Mouse (Mus musculus): ENCODE results near the gene Ppara.
A peak's percentile ranks its signal among the peaks of the same experiment; 100 is the strongest.

The Ppara gene

DNA sequence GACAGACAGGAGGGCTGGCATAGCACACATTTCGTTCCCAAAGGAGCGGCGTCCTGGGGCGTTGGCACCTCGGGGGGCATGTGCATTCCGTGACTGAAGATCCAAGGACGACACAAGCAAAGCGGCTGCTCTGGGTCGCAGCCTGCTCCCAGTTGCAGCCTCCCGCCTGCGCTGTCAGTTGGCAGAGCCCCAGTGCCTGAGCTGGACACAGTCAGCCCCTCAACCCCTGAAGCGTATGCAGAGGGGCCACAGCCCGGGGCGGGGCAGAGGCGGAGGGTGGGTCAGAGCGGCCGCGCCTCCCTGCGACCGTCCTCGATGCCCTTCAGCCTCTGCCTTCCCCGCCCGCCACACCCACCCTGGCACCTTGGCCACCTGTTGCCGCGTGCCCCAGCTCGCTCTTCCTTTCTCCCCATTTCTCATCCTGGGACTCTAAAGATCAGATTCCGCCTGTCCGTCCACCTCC lies at the start of gene Ppara:
Gene Ppara (plus strand): TSS at position 413 of the 463 bp plus-strand sequence.
- DNase-seq = peak; percentile 52 to 62

- peak; percentile 73 to 84 for DNase-seq
These were observed 48.0 kb upstream of the Ppara start for GRCm38 (mm10) chr15:85686641-85687395.

DNA sequence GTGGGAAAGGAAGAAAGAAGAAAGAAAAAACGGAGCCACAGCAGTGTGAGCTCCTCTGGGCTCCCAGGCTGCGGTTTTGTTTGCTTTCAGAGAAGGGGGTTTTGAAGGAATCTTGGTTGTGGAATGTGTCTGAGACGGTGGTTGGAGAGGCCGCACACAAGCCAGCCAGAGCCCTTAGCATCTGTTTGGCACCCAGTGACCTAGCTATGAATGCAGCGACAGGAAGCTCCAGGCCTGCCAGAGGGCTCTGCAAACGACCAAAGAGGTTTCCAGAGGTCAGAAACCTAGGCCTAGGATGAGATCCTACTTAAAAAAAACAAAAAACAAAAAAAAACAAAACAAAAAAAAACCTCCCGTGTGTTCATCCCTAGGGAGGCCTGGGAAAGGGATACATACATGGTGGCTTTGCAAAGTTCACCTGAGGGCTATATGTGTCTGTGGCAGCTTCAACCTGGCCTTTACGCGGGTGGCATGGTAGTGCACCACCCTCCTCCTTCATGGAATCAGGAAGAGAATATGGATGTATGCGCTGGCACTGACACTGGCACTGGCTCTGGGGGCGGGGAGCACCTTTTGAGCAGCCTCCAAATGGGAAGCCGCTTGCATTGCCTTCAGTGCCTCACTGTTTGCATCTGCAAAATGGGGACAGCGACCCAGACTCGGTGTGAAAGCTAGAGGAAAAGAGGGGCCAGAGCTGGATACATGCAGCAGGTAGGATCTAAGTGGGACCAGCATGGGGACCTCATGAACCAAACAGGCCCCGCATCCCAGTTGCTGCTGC lies 47.0 kb upstream of the Ppara start:
- DNase-seq = no peak

DNA sequence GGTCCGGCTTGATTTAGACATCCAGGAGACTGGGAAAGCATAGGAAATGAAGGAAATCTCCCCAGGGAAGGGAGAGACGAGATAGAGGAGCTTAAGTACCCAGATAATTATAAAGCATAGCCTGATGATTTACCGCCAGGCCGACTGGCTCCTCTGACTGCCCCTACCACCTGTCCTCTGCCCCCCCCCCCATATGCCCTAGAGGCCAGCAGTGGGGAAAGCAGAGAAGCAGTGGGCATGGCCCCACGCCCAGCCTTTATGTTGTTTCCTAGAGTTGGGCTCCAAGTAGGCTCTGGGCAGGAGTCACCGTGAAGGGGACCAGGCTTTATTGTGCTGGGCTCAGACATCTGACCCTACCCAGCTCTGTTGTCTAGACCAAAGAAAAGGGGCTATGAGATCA lies 46.0 kb upstream of the Ppara start:
- no peak for DNase-seq

GRCm38 (mm10) chr15:85689523-85689922 lies 45.3 kb upstream of the Ppara start:
- DNase-seq = no peak

- no peak for DNase-seq
These were observed 44.7 kb upstream of the Ppara start for GRCm38 (mm10) chr15:85690058-85690457.

DNA sequence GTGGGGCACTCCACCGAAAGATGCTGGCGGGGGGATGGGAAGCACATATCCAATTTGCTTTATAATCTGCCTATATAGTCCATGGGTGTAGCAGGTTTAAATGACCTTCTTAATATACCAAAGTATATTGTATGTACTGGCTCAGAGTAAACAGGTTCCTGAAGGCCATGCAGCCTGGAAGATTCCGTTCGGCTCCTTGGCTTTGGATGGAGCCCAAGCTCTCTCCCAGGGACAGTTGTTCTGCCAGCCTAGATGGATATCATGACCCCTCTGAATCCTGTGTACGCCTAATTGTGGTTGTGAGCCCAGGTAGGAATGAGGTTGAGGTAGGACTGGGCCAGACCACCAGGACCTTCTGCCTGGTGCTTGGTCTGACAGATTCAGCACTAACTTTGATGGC lies 43.9 kb upstream of the Ppara start:
- DNase-seq = no peak

DNA sequence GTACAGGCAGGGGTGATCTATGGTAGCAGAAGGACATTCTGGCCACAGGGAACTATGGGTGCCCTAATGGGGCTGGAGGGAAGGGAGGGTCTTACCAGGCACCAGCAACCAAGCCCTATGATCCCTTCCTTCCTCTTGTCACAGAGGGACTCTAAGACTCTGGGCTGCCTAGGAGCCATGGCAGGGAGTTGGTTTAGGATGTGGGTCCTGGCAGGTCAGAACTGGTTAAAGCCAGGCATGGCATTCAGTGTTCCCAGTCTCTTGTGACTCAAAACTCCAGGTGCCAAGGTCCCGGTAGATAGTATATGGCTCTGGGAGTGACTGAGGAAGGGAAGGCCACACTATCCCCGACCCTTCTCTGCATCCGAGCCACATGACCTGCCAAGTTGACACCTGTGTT lies 41.7 kb upstream of the Ppara start:
- no peak for DNase-seq

DNA sequence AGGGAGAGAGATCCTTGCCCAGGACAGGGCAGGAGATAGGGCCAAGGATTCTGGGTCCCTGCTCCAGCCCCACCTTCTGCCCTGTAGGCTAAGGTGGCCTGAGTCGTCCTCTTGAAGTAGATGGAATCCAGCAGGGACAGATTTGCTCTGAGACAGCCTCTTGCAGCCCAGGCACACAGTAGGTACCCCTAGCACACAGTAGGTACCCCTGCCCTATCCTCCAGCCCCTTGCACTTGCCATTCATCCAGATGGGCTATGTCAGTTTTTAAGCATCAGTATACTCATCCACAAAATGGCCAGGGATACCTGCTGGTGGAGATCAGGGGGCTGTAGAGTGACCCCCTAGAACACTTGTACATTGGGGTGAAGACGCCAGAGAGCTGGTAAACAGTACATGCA lies 41.0 kb upstream of the Ppara start:
- DNase-seq = no peak

- no peak for DNase-seq
These were observed 40.4 kb upstream of the Ppara start for GRCm38 (mm10) chr15:85694379-85694778.

DNA sequence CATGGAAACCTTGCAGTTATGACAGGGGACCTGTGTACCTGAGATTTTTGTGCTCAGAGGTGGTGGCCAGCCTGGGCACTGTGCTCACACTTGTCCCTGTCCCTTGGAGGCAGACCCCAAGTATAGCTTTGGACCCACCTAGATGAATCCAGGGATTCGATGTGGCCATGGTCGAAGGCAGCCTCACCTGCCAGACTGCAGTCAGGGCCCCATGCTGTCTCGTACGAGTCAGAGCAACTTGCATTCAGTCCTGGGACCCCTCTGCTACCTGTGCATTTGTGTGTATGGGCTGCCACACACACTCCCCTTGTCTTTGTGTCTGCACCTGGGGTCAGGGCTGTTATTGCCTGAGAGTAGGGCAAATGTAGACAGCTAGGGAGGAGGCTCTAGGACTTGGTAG lies 39.5 kb upstream of the Ppara start:
- DNase-seq = no peak

DNA sequence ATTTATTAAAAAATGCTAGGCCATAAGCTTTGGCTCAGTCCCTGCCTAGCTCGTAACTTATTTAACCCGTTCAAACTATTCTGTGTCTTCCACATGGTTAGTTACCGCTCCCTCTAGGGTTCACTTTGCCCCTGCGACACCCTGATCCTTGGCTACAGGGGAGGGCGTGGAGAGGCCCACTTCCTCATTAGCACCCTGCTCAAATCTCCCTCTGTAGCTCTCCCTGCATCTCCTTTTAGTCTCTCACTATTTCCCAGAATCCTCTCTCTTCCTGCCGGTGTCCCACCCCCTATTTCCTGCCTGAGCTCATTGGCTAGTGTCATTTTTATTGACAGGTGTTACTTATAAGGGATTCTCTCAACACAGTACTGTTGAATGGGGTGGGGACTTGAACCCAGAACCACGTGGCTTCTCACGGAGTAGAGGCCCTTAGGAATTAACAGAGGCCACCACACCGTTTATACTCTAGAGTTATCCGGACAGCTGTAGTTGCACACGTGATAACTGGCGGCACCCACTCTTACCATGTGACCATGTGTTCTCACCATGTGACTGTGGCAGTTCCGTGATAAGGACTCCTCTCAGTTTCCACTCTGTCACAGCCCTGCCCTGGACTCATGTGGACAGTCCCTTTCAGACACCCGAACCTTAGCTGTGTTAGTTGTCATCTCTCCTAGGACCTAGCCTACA lies 36.3 kb upstream of the Ppara start:
- DNase-seq = no peak

DNA sequence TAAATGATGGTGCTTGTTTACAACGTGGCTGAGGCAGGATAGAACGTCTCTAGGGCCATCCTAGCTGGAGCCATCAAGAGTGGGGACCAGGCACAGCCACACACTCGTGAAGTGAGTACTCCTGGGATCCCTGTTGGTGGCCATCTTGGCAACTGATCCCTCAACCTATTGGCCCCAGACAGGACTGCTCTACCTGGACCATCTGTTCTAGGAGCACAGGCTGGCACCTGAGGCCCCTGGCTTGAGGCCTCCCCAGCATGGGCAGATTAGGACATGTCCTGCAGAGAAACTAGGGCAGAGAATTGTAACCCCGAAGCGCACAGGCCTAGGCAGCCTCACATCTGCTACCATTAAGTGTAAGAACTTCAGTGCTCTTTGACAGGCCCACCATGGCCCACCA lies 35.3 kb upstream of the Ppara start:
- DNase-seq = no peak

- no peak for DNase-seq
These were observed 34.8 kb upstream of the Ppara start for GRCm38 (mm10) chr15:85699862-85700501.

- DNase-seq = no peak
These were observed 34.1 kb upstream of the Ppara start for GRCm38 (mm10) chr15:85700716-85701115.

DNA sequence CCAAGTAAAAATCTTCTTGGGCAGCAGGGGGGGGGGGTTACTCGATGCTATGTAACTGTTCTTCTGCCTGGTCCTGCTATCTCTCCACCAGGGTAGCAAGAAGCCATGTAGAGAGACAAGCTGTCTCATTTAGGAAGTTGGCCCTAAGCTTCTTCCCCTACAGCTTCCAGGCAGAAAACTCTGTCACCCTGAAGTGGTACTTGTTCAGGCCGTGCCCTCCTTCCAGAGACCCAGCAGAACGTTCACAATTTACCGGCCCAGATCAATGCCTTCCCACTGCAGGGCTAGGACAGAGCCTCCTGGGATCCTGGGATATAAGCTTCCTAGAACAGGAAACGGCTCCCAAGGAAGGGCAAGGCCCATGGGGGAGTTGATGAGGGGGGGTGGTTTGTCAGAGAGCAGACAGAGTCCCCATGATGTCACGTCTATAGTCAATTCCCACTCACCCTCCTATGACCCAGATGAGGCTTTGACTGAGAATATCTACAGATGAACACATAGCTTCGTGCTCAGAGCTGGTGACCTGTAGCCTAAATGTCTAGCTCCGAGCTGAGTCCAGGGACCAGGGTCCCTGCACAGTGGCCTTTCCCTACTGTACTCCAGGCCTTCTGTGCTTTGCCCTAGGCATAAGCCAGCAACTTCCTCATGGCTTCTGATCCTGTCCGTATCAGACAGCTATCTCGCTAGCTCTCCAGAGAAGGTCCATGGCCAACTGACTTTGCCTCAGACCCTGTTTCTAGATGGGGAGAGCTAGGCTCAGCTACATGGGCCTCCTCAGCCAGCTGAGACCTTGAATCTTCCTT lies 33.5 kb upstream of the Ppara start:
- no peak for DNase-seq

- DNase-seq = peak; percentile 74 to 84
These were observed 32.3 kb upstream of the Ppara start for GRCm38 (mm10) chr15:85702411-85702951.

- DNase-seq = peak; percentile 63 to 76
These were observed 31.6 kb upstream of the Ppara start for GRCm38 (mm10) chr15:85703194-85703641.

DNA sequence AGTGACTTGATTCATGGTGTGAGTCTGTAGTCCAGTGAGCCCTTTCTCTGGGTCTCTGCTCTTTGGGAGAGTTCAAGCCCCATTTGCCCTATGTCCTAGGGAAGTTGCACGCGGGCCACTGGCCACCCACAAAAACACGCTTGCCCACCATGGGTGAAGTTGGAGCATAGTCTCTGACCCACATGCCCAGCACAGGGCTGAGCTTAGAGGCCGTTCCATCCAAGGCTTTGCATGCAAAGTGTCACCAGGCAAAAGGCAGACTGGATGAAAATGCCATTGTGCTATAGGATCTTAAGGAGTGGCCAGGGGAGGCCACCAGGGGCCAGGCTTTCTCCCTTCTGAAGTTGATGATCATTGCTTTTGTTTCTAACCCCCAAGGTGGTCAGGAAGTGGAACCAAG lies 30.9 kb upstream of the Ppara start:
- no peak for DNase-seq

- no peak for DNase-seq
These were observed 30.3 kb upstream of the Ppara start for GRCm38 (mm10) chr15:85704341-85705012.

DNA sequence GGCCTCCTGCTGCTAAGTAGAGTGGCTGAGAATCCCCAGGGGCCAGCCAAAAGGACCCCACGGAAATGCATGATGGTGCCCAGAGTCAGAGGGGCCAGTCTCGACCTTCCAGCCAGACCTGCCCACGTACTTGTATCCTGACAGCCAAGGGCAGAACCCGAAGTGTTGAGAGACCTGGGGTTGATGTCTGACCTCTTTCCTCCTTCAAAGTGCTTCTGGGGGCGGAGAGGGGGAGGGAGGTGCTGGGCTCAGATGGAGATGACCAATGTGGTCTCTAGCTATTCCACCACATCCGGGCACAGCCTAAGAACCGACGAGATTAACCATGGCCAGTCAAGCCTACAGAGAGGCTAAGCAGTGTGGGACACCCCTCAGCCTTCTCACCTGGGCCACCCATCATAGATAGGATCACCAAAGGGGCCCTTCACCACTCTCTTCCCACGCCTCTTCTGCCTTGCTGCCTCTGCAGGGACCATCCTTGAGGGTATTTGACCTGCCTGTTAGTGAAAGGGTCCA lies 29.7 kb upstream of the Ppara start:
- no peak for DNase-seq
